20 mouse cellular contexts compared by ENCODE assay signal in genomic region chr13:43331721-43332444, GRCm38 (mm10). TPM values are rescaled to one million over a fixed set of nuclear protein-coding genes. Genes with fewer than 3 reads are reported as not detected.
DNase-seq lines count a peak whose midpoint lies in the region; ATAC-seq and TF ChIP-seq lines count a peak whose summit lies in the region.
"Had no signal": no experiment of that assay in that cellular context is flagged by ENCODE, and none has a peak within 500 bp of the region (broad histone marks: within the 10 kb centered on the region; RNA-seq: fewer than 3 reads in every experiment).

No protein-coding gene starts in this region.

- no peaks in the 10 kb centered on the region for H3K27me3 ChIP-seq in lung, embryonic 15.5 days
- no peaks in the 10 kb centered on the region for H3K27me3 ChIP-seq in embryonic facial prominence, embryonic 12.5 days
- no peaks in the 10 kb centered on the region for H3K27me3 ChIP-seq in heart, adult 2 months (ENCODE audit: control insufficient read depth, insufficient read depth, low read length)
- H3K27me3 ChIP-seq: forebrain, embryonic 15.5 days; limb, embryonic 13.5 days; liver, embryonic 15.5 days; Patski; stomach, embryonic 15.5 days had no signal

- TF ChIP-seq POLR2A in lung, adult 2 months (IDR thresholded peaks at IDR 0.05; ENCODE audit: borderline replicate concordance, extremely low read depth, low read depth, low read length): no peak
- TF ChIP-seq POLR2A in heart, adult 2 months (IDR thresholded peaks at IDR 0.05; ENCODE audit: insufficient read depth, low read depth, low read length): no peak

- H3K9me3 ChIP-seq in lung, embryonic 15.5 days: no peaks in the 10 kb centered on the region
- H3K9me3 ChIP-seq in embryonic facial prominence, embryonic 12.5 days: no peaks in the 10 kb centered on the region
- H3K9me3 ChIP-seq: forebrain, embryonic 15.5 days; limb, embryonic 13.5 days; liver, embryonic 15.5 days; stomach, embryonic 15.5 days had no signal

- intact Hi-C loops in gastrocnemius, adult 2 months (cut with DNase I): no loop called here
- intact Hi-C loops in heart, adult 2 months (cut with DNase I): no loop called here

- H3K4me3 ChIP-seq in gastrocnemius, adult 2 months: no peak overlapping the region
- no peak overlapping the region for H3K4me3 ChIP-seq in lung, embryonic 15.5 days
- no peak overlapping the region for H3K4me3 ChIP-seq in lung, adult 2 months (replicated peaks; ENCODE audit: extremely low read depth, low read depth, low read length)
- H3K4me3 ChIP-seq in embryonic facial prominence, embryonic 12.5 days: no peak overlapping the region
- no peak overlapping the region for H3K4me3 ChIP-seq in heart, adult 2 months
- H3K4me3 ChIP-seq: erythroblast, embryonic 14.5 days; forebrain, embryonic 15.5 days; limb, embryonic 13.5 days; liver, embryonic 15.5 days; stomach, embryonic 15.5 days had no signal

- DNase-seq in gastrocnemius, adult 2 months: peak; percentile 22
- DNase-seq in gastrocnemius, postnatal 10 days: no peak
- DNase-seq in lung, adult 2 months: no peak
- peak; percentile 14 for DNase-seq in skeletal muscle tissue, adult 2 months (ENCODE audit: low read depth, low spot score)
- no peak for DNase-seq in heart, adult 2 months
- DNase-seq: adrenal gland, adult 8-10 months; cerebellum, adult 9-10 months; gastrocnemius, postnatal 25 days; right cerebral cortex, postnatal 25 days had no signal

- H3K4me2 ChIP-seq in lung, embryonic 15.5 days: no peak overlapping the region
- no peak overlapping the region for H3K4me2 ChIP-seq in embryonic facial prominence, embryonic 12.5 days (replicated peaks)
- H3K4me2 ChIP-seq: forebrain, embryonic 15.5 days; limb, embryonic 13.5 days; liver, embryonic 15.5 days; midbrain, embryonic 11.5 days; stomach, embryonic 15.5 days had no signal

- H3K4me1 ChIP-seq in lung, embryonic 15.5 days: peaks cover 17% of the 10 kb centered on the region
- peaks cover 4% of the 10 kb centered on the region; the same call in 1 of the 2 replicates for H3K4me1 ChIP-seq in lung, adult 2 months (ENCODE audit: control insufficient read depth, insufficient read depth, low read length)
- peaks cover 4% of the 10 kb centered on the region; the same call in 1 of the 2 replicates for H3K4me1 ChIP-seq in embryonic facial prominence, embryonic 12.5 days
- H3K4me1 ChIP-seq in heart, adult 2 months (ENCODE audit: control insufficient read depth, insufficient read depth, low read length): no peaks in the 10 kb centered on the region
- H3K4me1 ChIP-seq: forebrain, embryonic 15.5 days; liver, embryonic 15.5 days had no signal

- H3K9ac ChIP-seq in lung, embryonic 15.5 days: no peak overlapping the region
- H3K9ac ChIP-seq in embryonic facial prominence, embryonic 12.5 days: no peak overlapping the region
- no peak overlapping the region for H3K9ac ChIP-seq in heart, adult 2 months (ENCODE audit: low read depth, low read length)
- H3K9ac ChIP-seq: forebrain, embryonic 15.5 days; limb, embryonic 13.5 days; liver, embryonic 15.5 days; stomach, embryonic 15.5 days had no signal

- no peak for TF ChIP-seq CTCF in gastrocnemius, adult 2 months (IDR thresholded peaks at IDR 0.05)
- TF ChIP-seq CTCF in lung, adult 2 months (IDR thresholded peaks at IDR 0.05; ENCODE audit: insufficient read depth, low read length): no peak
- TF ChIP-seq CTCF in heart, adult 2 months (IDR thresholded peaks at IDR 0.05): no peak

- 37% methylated on average over 11 of the region's 11 CpGs for WGBS in lung, embryonic 15.5 days
- 46% methylated on average over 11 of the region's 11 CpGs for WGBS in lung, adult 2 months
- 22% methylated on average over 11 of the region's 11 CpGs for WGBS in embryonic facial prominence, embryonic 12.5 days
- WGBS in heart, adult 2 months: 52% methylated on average over 11 of the region's 11 CpGs

- ATAC-seq in lung, embryonic 15.5 days (ENCODE audit: borderline replicate concordance, extremely low read depth, low FRiP score, low TSS enrichment): no peak
- ATAC-seq in embryonic facial prominence, embryonic 12.5 days (ENCODE audit: insufficient number of reproducible peaks, insufficient read depth, low FRiP score, low TSS enrichment): no peak
- ATAC-seq: forebrain, embryonic 15.5 days; hindbrain, embryonic 16.5 days; intestine, embryonic 16.5 days; Patski had no signal

- no peaks in the 10 kb centered on the region for H3K79me2 ChIP-seq in heart, adult 2 months (replicated peaks; ENCODE audit: control insufficient read depth, insufficient read depth, low read length)

- no peaks in the 10 kb centered on the region for H3K36me3 ChIP-seq in lung, embryonic 15.5 days
- no peaks in the 10 kb centered on the region for H3K36me3 ChIP-seq in embryonic facial prominence, embryonic 12.5 days
- no peaks in the 10 kb centered on the region for H3K36me3 ChIP-seq in heart, adult 2 months (ENCODE audit: control insufficient read depth, insufficient read depth, low read length)
- H3K36me3 ChIP-seq: forebrain, embryonic 15.5 days; limb, embryonic 13.5 days; liver, embryonic 15.5 days; stomach, embryonic 15.5 days had no signal

- H3K27ac ChIP-seq in gastrocnemius, adult 2 months: no peak overlapping the region
- peak overlapping the region; percentile 23 for H3K27ac ChIP-seq in lung, embryonic 15.5 days
- H3K27ac ChIP-seq in embryonic facial prominence, embryonic 12.5 days: peak overlapping the region; percentile 58
- no peak overlapping the region for H3K27ac ChIP-seq in heart, adult 2 months
- H3K27ac ChIP-seq: forebrain, embryonic 15.5 days; limb, embryonic 13.5 days; liver, embryonic 15.5 days; stomach, embryonic 15.5 days had no signal

- TF ChIP-seq EP300 in heart, adult 2 months (IDR thresholded peaks at IDR 0.05; ENCODE audit: insufficient read depth, low read depth, low read length): no peak

RNA-seq across cellular contexts. Expression of gene Gfod1, which starts 27.9 kb away (rescaled TPM):
- total RNA-seq in gastrocnemius, adult 2 months (2021): 1 to 10 TPM; 4.3 to 8.2 TPM
- total RNA-seq in gastrocnemius, postnatal 10 days (2021): 1 to 10 TPM; 6.2 to 6.8 TPM
- 0.66 and 0.76 TPM in 2 replicates for polyA plus RNA-seq in lung, embryonic 15.5 days (2015; fragmentation: Nextera tagmentation; extraction: Ambion mirVana)
- 11.7 and 12.9 TPM in 2 replicates for polyA plus RNA-seq in lung, adult 2 months (2012; rRNA removed)
- polyA plus RNA-seq in embryonic facial prominence, embryonic 12.5 days (2016; fragmentation: Nextera tagmentation; extraction: Ambion mirVana): 0.66 and 0.87 TPM in 2 replicates
- total RNA-seq in heart, adult 2 months (2021): 10 to 100 TPM; 33.7 to 34.1 TPM
- polyA plus RNA-seq in heart, adult 2 months (2012; rRNA removed): 9.5 and 19.2 TPM in 2 replicates

RNA-seq across cellular contexts. Expression of gene Sirt5, which starts 33.4 kb away (rescaled TPM):
- 10 to 100 TPM; 12.1 to 19.8 TPM for total RNA-seq in gastrocnemius, adult 2 months (2021)
- 10 to 100 TPM; 13.3 to 14.0 TPM for total RNA-seq in gastrocnemius, postnatal 10 days (2021)
- polyA plus RNA-seq in lung, embryonic 15.5 days (2015; fragmentation: Nextera tagmentation; extraction: Ambion mirVana): 21.7 and 22.5 TPM in 2 replicates
- polyA plus RNA-seq in lung, adult 2 months (2012; rRNA removed): 8.4 and 8.9 TPM in 2 replicates
- polyA plus RNA-seq in embryonic facial prominence, embryonic 12.5 days (2016; fragmentation: Nextera tagmentation; extraction: Ambion mirVana): 43.8 and 47.2 TPM in 2 replicates
- total RNA-seq in heart, adult 2 months (2021): 10 to 100 TPM; 53.9 to 58.9 TPM
- 25.7 and 37.5 TPM in 2 replicates for polyA plus RNA-seq in heart, adult 2 months (2012; rRNA removed)

Comparison
In these comparisons a context has a peak if more than half of its experiments do, and no peak if none do; other contexts are left out.
1. DNase-seq: peak in gastrocnemius, adult 2 months (single experiment) and skeletal muscle tissue, adult 2 months (single experiment); none in gastrocnemius, postnatal 10 days (single experiment), lung, adult 2 months (single experiment) and heart, adult 2 months (0 of 2).
2. H3K27ac ChIP-seq: peak in lung, embryonic 15.5 days (single experiment) and embryonic facial prominence, embryonic 12.5 days (single experiment); none in gastrocnemius, adult 2 months (single experiment) and heart, adult 2 months (single experiment).